Mouse (Mus musculus): ENCODE measurements at regions not wholly inside any gene's neighbourhood (a gene's known extent, or its start where the extent isn't known, plus 50 kb on each side); places are given as distances from the start of the nearest gene placed in this dataset.
A peak's percentile ranks its signal among the peaks of the same experiment; 100 is the strongest.

- Histone ChIP-seq H3K4me3 (ENCODE audit: inconsistent target) (no peak overlapping the region), H3K36me3 (ENCODE audit: inconsistent target) (no peaks in the 10 kb centered on the region), H3K27ac (no peak overlapping the region), H3K79me2 (ENCODE audit: inconsistent target) (no peaks in the 10 kb centered on the region)
- WGBS (ENCODE audit: missing documents): 89% methylated on average over 9 of the region's 9 CpGs
Observed at GRCm38 (mm10) chr7:123059718-123060337, 63.9 kb upstream of the Tnrc6a start.

DNA sequence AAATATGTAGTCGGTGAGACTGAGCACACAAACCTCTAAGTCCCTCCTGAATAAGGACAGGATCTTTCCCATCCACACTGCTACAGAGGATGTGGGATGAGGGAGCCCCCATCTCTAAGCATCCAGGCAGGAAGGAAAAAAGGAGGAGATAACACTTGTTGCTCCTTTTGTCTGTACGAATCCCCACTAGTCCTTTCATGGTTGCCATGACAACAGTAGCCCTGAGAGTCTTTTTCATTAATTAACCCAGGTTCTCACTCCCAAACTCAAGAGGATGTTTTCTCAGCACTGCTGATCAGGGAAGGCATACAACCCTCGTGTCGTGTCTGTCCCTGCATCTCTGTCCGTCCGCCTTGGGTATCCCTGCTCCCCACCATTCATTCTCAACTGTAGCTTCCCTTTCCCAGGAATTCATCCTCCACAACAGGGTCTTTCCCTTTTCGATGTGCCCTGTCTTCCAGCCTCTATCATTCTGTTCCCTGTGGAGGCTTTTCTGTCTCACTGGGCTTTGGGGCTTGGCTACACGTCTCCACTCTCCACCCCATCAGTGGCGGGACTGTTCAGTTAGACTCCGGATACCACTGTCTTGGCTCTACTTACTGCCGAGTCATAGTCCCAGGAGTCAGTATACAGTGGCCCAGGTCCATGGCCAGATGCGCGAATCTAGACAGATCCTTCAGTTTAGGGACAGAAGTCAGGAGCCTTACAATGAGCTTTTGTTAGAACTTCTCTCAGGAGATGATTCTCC is 60.2 kb upstream of the Tnrc6a start:
- Histone ChIP-seq H3K4me3 (ENCODE audit: inconsistent target) (no peak overlapping the region), H3K36me3 (ENCODE audit: inconsistent target) (no peaks in the 10 kb centered on the region), H3K27ac (no peak overlapping the region), H3K79me2 (ENCODE audit: inconsistent target) (no peaks in the 10 kb centered on the region)
- 71% methylated on average over 13 of the region's 13 CpGs for WGBS (ENCODE audit: missing documents)

GRCm38 (mm10) chr7:123065951-123066351 is 57.7 kb upstream of the Tnrc6a start:
- Histone ChIP-seq H3K79me2 (ENCODE audit: inconsistent target) (no peaks in the 10 kb centered on the region), H3K27ac (no peak overlapping the region), H3K36me3 (ENCODE audit: inconsistent target) (no peaks in the 10 kb centered on the region), H3K4me3 (ENCODE audit: inconsistent target) (no peak overlapping the region)
- WGBS (ENCODE audit: missing documents): 92% methylated on average over 11 of the region's 13 CpGs

- H3K36me3 ChIP-seq (ENCODE audit: inconsistent target): no peaks in the 10 kb centered on the region
- no peak overlapping the region for H3K4me3 ChIP-seq (ENCODE audit: inconsistent target)
- 96% methylated on average over 1 of the region's 1 CpGs for WGBS (ENCODE audit: missing documents)
- H3K79me2 ChIP-seq (ENCODE audit: inconsistent target): no peaks in the 10 kb centered on the region
- H3K27ac ChIP-seq: no peak overlapping the region
Observed at GRCm38 (mm10) chr7:123067396-123067795, 56.3 kb upstream of the Tnrc6a start.

DNA sequence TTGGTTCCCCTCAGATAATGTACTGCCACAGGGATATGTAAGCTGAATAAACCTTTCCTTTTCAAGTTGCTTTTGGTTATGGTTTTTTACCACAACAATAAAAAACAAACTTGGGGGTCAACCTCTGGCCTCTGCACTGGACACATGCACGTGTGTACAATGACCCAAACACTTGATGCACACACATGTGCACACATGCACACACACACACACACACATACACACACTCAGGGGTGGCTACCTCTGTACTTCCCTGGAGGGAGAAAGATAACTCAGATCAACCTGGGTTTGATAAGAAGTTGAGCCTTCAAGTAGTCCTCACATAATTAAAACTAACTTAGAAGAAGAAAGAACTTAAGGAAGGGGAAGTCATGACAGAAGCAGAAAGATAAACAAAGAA is 55.4 kb upstream of the Tnrc6a start:
- no peak overlapping the region for H3K27ac ChIP-seq
- H3K79me2 ChIP-seq (ENCODE audit: inconsistent target): no peaks in the 10 kb centered on the region
- WGBS (ENCODE audit: missing documents): 92% methylated on average over 1 of the region's 1 CpGs
- H3K4me3 ChIP-seq (ENCODE audit: inconsistent target): no peak overlapping the region
- no peaks in the 10 kb centered on the region for H3K36me3 ChIP-seq (ENCODE audit: inconsistent target)

GRCm38 (mm10) chr7:123068715-123069273 is 54.9 kb upstream of the Tnrc6a start:
- H3K27ac ChIP-seq: peak overlapping the region; percentile 34
- no peak overlapping the region for H3K4me3 ChIP-seq (ENCODE audit: inconsistent target)
- H3K36me3 ChIP-seq (ENCODE audit: inconsistent target): no peaks in the 10 kb centered on the region
- WGBS (ENCODE audit: missing documents): 56% methylated on average over 9 of the region's 9 CpGs
- no peaks in the 10 kb centered on the region for H3K79me2 ChIP-seq (ENCODE audit: inconsistent target)

- H3K36me3 ChIP-seq (ENCODE audit: inconsistent target): no peaks in the 10 kb centered on the region
- H3K27ac ChIP-seq: peak overlapping the region; percentile 34
- no peaks in the 10 kb centered on the region for H3K79me2 ChIP-seq (ENCODE audit: inconsistent target)
- 29% methylated on average over 4 of the region's 4 CpGs for WGBS (ENCODE audit: missing documents)
- no peak overlapping the region for H3K4me3 ChIP-seq (ENCODE audit: inconsistent target)
Observed at GRCm38 (mm10) chr7:123069280-123069679, 54.4 kb upstream of the Tnrc6a start.

DNA sequence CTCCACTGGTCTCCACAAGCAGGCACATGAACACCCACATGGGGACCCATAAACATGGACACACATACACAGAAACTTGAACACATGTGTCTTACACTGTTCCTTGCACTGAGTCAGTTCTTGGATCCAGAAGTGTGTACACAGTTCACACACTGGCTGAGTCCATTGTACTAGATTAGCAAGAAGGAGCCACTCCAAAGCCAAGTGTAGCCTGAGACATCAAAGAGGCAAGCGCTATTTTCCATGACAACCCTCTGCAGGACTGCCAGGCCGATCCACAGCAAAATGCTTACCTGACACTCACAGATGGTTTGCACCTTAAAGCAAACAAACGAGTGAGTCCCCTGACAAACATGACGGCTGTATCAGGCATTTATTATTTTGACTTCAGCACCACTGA is 52.8 kb upstream of the Tnrc6a start:
- Histone ChIP-seq H3K4me3 (ENCODE audit: inconsistent target) (no peak overlapping the region), H3K36me3 (ENCODE audit: inconsistent target) (no peaks in the 10 kb centered on the region), H3K27ac (no peak overlapping the region), H3K79me2 (ENCODE audit: inconsistent target) (no peaks in the 10 kb centered on the region)
- 100% methylated on average over 4 of the region's 4 CpGs for WGBS (ENCODE audit: missing documents)
